Mouse (Mus musculus) layer of hippocampus, postnatal 36 days (tissue): Measurements from ENCODE around the gene Stx11. TPM values are rescaled to one million over a fixed set of nuclear protein-coding genes. Genes with fewer than 3 reads are reported as not detected.
A peak's percentile ranks its signal among the peaks of the same experiment; 100 is the strongest.

Source experiments
- DNase-seq, 2 experiments: peaks; one replicate each; pipeline ENCODE4 v3.0.0; 2022
- total RNA-seq, 2 experiments: library from RNA; stranded (reverse); gene quantifications; 2 replicates each; pipeline ENCODE4 v1.2.3; 2021

Gene Stx11
- under 1 TPM; 0.15 to 0.23 TPM for total RNA-seq

GRCm38 (mm10) chr10:12964151-12965075 is at the start of gene Stx11:
Gene Stx11 (minus strand): TSS chr10:12964298.
- DNase-seq = no peak

DNA sequence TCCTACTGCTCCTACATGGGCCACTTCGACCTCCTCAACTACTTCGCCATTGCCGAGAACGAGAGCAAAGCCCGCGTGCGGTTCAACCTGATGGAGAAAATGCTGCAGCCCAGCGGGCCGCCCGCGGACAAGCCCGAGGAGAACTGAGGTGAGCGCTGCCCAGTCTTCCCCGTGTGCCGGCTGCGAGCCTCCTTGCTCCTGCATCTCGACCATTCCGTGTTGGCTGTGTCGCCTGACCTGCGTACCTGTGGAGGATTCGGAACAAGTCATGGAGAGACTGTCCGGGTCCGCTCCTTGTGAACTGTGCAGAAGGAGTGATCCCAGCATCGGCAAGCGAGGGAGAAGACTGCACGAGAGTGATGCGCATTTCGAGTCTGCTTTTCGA is 44.6 kb upstream of the Stx11 start:
- no peak for DNase-seq

DNA sequence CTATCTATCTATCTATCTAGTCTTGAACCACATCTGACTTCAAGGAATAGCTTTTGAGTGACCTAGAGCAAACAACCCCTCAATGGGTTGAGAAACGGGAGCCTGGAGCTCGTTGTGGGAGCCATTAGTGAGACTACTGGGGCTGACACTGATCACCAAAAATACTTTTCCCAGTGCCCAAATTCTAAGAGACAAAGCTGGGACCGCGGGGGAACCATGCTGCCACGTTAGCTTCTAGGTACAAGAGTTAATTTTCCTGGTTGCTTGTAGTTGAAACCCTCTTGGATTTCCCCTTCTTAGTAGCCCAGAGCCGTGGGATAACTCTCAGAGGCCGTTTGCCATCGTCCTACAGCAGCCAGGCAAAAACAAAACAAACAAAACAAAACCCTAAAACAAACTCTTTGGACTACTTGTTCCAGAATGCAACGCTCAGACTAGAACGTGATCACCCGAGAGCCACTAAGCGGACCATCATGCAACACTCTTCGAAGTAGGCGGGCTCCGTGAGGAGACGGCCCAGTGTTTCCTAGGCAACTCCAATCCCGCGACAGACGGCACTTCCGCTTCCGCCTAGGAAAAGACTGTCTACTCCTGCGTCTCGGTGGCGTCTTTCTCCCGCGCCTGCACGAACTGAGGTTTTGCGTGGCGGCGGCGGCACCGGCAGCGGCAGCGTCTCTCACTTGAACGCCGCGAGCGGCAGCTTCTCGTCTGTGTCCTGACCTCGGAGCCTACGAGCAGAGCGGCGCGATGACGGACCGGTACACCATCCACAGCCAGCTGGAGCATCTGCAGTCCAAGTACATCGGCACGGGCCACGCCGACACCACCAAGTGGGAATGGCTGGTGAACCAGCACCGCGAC is 44.0 kb upstream of the Stx11 start:
- DNase-seq = peak; percentile 93 to 95

- no peak for DNase-seq
Observed at GRCm38 (mm10) chr10:13005043-13005442, 40.9 kb upstream of the Stx11 start, which contains the start of gene Sf3b5. Gene Sf3b5 (plus strand): TSS chr10:13005343.

GRCm38 (mm10) chr10:12996736-12997477 is 32.8 kb upstream of the Stx11 start:
- DNase-seq = peak; percentile 60 to 74

DNA sequence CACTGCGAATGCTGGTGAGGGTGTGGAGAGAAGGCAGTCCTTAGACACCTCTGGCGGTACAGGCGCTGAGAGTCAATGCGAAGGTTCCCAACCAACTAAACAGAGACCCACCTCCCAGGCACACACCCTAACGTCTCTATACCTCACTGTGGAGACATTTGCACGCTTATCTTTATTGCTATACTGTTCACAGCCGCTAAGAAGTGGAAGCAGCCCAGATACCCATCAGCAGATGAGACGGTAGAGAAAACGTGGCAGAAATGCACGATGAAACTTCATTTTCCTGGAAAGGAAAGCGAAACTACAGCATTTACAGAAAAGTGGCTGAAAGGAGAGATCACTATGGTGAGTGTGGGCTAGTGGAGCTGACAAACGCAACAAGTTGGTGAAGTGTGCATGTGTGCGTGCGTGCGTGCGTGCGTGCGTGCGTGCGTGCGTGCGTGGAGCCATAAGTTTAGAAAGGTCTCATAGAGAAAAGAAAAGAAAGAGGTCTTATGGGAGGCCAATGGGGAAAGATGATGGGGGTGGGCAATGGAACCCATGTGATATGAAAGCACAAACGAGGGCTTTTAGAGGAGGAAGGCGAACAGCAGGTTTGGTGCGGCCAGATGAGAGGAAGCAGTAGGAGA is 29.4 kb upstream of the Stx11 start:
- no peak for DNase-seq

- DNase-seq = no peak
Observed at GRCm38 (mm10) chr10:12991953-12992352, 27.9 kb upstream of the Stx11 start.

- no peak for DNase-seq
Observed at GRCm38 (mm10) chr10:12986943-12987342, 22.8 kb upstream of the Stx11 start.

DNA sequence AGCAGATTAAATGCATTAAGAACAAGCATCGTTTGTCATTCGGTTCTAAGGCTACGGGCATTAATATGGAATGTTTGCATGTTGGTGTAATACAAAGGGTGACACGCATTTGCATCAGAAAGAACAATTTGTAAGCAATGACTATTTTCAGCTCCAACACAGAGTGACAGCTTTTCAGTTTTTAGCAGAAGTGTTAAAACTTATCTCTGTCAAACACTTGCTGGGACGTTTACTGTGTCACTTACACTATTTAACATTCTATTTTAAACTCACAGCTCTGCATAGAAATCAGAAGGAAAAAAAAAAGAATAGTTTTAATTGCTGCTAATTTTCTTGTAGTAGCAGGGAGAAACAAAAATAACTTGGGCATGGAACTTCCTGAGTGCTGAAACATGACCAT is 22.4 kb upstream of the Stx11 start:
- no peak for DNase-seq

GRCm38 (mm10) chr10:12985028-12985427 is 20.9 kb upstream of the Stx11 start:
- DNase-seq = no peak

DNA sequence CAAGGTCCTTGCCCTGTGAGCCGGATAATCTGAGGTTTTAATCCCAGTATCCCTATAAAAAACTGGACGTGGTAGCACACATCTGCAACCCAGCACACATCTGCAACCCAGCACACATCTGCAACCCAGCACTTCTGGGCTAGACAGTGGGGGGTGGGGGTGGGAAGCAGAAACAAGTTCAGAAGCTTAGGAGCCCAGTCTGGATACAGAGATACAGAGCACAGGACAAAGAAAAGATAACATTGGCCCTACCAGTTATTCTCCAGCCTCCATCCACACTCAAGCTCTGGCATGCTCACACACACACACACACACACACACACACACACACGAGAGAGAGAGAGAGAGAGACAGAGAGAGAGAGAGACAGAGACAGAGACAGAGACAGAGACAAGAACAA is 19.4 kb upstream of the Stx11 start:
- DNase-seq = no peak

GRCm38 (mm10) chr10:12981071-12981470 is 17.0 kb upstream of the Stx11 start:
- DNase-seq = no peak

DNA sequence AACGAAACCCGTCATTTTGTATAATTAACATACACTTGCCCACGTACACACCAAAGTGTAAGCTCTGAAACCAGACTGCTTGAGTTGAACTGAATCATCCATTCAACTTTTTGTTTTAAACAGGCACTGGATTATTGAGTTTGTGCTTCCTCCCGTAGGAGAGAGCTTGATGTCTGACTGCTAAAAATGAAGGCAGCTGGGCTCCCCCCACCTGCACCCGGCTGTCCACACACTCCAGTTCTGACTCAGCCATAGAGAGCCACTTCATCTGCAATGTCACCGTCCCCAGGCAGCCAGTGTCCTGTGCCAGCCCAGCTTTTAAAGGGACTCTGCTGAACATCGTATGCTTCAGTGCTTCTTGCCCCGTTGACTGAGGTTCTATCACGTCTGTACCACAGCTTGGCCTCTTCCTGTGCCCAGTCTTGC is 13.7 kb upstream of the Stx11 start:
- no peak for DNase-seq

DNA sequence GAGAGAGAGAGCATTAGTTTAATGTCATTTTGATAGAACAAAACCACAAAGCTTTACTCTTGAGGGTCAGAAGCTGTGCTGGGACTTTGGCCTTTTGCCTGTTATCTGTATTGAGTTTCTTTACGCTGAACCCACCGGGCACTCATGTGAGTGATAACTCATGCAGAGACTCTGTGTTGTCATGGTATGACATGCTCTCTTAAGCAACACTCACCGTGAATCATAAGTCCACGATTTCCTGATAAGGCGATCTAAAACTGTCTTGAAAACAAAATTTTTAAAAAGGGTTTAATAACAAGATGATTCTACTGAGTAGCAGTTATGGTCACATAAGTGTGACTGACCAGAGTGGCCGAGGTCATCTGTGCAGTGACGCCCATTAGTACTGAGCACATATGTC is 12.5 kb upstream of the Stx11 start:
- DNase-seq = no peak

DNA sequence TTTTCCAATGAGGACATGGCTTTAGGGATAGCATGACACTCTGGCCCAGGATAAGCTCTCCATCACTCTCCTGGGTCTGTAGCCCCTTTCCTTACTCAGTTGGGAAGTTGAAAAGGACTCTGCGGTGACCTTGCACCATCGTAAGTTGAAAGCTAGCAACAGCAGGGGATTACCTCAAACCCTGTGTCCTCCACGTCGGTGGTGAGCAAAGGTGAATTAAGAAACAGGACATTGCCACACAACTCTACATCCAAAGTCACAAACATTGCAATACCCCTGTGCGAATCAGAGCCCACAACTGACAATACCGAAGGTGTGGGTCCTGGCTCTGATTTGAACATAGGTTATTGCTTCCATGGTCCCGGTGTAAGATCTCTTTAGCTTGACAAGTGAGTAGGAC is 11.9 kb upstream of the Stx11 start:
- no peak for DNase-seq

DNA sequence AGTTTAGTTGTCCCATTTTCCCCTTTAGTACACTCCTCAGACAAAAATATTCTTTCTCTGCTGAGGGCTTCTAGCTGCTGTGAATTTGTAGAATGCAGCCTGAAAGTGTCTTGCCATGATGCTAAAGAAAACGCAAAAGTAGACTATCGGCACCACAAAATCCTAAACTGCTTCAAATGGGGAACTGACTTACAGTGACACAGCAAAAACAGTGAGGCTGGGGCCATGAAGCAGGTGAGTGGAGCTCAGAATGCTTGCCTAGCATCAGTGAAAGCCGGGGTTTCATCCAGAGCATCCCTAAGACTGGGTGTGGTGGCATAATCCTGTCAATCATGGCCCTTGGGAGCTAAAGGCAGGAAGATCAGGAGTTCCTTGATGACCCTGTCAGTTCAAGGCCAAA is 11.4 kb upstream of the Stx11 start:
- DNase-seq = no peak

GRCm38 (mm10) chr10:12974572-12974971 is 10.5 kb upstream of the Stx11 start:
- DNase-seq = no peak

- no peak for DNase-seq
Observed at GRCm38 (mm10) chr10:12965669-12966180, 1.6 kb upstream of the Stx11 start.

DNA sequence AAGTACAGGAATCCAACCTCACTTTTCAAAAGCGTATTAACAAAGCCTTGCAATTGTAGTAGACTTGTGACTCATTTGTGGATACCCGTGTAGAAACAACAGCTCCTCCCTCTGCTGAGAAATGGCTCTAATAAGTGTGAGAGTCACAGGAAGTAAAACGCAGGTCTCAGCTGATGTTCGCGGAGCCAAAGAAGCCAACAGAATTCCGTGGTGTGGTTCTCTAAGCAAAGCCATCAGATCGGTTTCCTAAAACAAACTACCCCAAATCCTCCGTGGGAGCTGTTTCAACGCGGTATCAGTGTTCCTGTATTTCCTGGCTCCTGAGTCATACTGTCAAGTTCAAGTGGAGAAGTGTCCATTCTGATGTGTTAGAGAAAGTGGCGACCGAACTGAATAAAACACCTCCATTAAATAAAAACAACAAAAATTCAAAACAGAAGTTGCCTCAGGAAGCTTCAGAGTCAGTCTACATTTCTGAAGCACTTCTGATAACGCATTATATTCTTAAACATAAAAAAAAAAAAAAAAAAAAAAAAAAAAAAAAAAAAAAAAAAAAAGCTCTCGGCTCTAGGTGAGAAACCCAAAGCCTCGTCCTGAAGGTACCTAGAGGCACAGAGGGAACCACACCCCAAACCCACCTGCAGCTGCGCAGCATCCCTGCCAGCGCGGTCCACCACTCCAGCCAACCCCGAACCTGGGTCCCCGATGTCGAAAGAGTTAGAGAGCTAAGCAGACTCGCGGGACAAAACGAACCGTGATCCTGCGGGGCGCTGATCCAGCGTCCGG is 543 bp downstream of the Stx11 start:
- DNase-seq = no peak

DNA sequence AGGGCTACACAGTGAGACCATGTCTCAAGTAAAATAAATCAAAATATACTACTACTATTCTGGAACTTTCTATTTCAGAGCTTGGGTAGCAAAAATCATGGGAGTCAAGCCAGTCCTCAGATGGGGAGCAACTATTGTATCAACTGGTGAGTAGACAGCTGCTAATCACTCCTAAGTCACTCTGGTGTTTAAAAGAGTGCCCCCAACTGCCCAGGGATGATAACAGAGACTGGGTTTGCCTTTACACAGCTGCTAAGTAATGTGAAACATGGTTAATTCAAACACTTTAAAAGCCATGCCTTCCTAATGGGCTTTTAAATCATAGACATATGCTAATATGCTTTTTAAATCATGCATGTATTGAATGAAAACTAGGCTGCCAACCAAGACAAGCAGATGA is 1.9 kb downstream of the Stx11 start:
- no peak for DNase-seq

DNA sequence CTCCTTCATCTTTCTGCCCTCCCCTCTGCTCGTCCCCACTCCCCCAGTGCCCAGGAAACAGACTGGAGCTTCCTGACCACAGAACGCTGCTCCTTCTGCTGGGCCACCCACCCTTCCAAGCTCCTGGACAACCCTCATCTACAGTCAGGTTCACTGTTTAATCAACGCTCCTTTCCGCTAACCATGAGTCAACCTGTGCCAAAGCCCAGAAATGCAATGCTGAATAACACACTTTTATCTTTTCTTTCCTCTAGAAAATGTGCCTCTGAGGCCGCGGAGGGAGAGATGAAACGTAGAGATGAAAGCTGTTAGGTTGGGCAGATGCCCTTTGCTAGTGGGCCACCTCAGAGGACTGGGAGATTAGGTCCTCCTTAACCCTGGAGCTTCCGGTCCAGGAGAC is 2.6 kb downstream of the Stx11 start:
- DNase-seq = no peak
